Mouse (Mus musculus) olfactory bulb, adult 2 months (tissue): Measurements from ENCODE around the gene Fgfr2.

Experiments
- CTCF ChIP-seq: fragments of 200-500 bp; IDR thresholded peaks from 2 replicates; pipeline ENCODE4 v1.5.1; 2012; ENCODE audit warnings: low read depth, mild to moderate bottlenecking, low read length, moderate library complexity; ENCODE audit not compliant: insufficient read depth
- POLR2A ChIP-seq: fragments of 200-500 bp; IDR thresholded peaks from 2 replicates; pipeline ENCODE4 v1.6.1; 2012; ENCODE audit warnings: mild to moderate bottlenecking, low read depth, low read length, moderate library complexity; ENCODE audit not compliant: insufficient read depth

DNA sequence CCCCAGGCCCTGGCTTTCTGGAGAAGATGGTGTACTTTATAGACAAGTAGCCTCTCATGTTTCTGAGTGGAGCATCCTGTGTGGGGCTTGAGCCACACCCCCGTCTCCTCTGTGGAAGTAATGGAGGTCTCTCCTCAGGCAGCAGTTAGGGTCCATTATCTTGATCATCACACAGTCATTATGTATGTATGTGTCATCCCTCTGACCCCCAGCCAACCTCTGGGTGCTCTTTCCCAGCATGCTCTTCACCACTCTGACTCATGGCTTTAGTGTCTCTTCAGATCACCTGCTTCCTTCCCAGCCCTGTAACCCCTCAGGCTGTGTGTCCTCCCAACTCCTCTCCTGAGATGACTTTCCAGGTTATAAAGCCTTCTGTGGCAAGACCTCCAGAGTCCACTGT lies 481.5 kb downstream of the Fgfr2 start:
- TF ChIP-seq POLR2A (no peak), CTCF (no peak)
